Mouse (Mus musculus) stomach, embryonic 14.5 days (tissue): Measurements from ENCODE around the gene Meis2. TPM values are rescaled to one million over a fixed set of nuclear protein-coding genes. Genes with fewer than 3 reads are reported as not detected.

Experiments
- ATAC-seq: fragments of 200-750 bp; cut with Nextera tagmentation; 2 replicates; pipeline ENCODE4 v1.8.0; 2017; ENCODE audit warnings: low read depth, moderate TSS enrichment; ENCODE audit not compliant: insufficient number of reproducible peaks, insufficient read depth, low FRiP score
- H3K27ac ChIP-seq: fragments of 300-500 bp; sonication (generic); 2 replicates; pipeline ENCODE4 v1.5.1; 2014; ENCODE audit warnings: mild to moderate bottlenecking, low read length, moderate library complexity, mixed read lengths
- H3K27me3 ChIP-seq: fragments of 300-500 bp; sonication (generic); 2 replicates; pipeline ENCODE4 v1.6.1; 2014; ENCODE audit warnings: low read length, control low read depth, mixed read lengths; ENCODE audit not compliant: control insufficient read depth, insufficient read depth
- H3K36me3 ChIP-seq: fragments of 300-500 bp; sonication (generic); 2 replicates; pipeline ENCODE4 v1.6.1; 2014; ENCODE audit warnings: mild to moderate bottlenecking, control low read depth, low read length, moderate library complexity, mixed read lengths; ENCODE audit not compliant: control insufficient read depth, insufficient read depth
- H3K4me1 ChIP-seq: fragments of 300-500 bp; sonication (generic); 2 replicates; pipeline ENCODE4 v1.6.1; 2014; ENCODE audit warnings: low read length, control low read depth, mixed read lengths; ENCODE audit not compliant: control insufficient read depth, insufficient read depth
- H3K4me2 ChIP-seq: fragments of 300-500 bp; sonication (generic); replicated peaks from 2 replicates; pipeline ENCODE4 v1.6.1; 2014; ENCODE audit warnings: low read depth, low read length, control low read depth
- H3K4me3 ChIP-seq: fragments of 300-500 bp; sonication (generic); 2 replicates; pipeline ENCODE4 v1.5.1; 2014; ENCODE audit warnings: low read depth, low read length, control low read depth
- H3K9ac ChIP-seq: fragments of 300-500 bp; sonication (generic); replicated peaks from 2 replicates; pipeline ENCODE4 v1.6.1; 2014; ENCODE audit warnings: low read depth, mild to moderate bottlenecking, control low read depth, low read length, moderate library complexity, mixed read lengths
- H3K9me3 ChIP-seq: fragments of 300-500 bp; sonication (generic); 2 replicates; pipeline ENCODE4 v1.6.1; 2016; ENCODE audit warnings: low read depth, low read length, control low read depth; ENCODE audit not compliant: control insufficient read depth
- WGBS: fragments of 180-500 bp; shearing (Covaris S2); extraction: QIAGEN DNeasy Blood & Tissue Kit; methylation state at CpG from one replicate; pipeline ENCODE4 v1.1.7; 2014; 5-methylcytosine and 5-hydroxymethylcytosine counted together
- polyA plus RNA-seq: library from polyadenylated mRNA; unstranded; fragments of >200 nt; fragmentation: Nextera tagmentation; extraction: Ambion mirVana; gene quantifications from 2 replicates; pipeline ENCODE4 v1.2.1, GENCODE M21; 2014

Gene Meis2
- polyA plus RNA-seq, 1 experiment from 2014 or later, result 85.0 TPM

DNA sequence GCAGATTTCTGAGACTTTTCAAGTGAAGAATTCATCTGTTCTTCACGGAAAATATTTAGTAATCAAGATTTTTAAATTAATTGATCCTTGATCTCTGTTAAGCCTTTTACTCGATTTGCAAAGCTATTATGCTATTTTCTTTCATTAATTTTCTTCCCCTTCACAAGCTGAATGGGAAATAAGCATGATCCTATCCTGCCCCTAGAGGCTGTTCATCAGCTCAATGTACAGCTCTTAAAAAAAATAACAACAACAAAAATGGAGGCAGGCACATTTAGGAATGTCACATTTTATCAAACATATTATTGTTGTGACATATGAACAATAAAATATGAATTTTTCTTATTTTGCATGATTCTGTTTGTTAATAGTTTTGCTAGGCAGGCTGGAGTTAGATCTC is 103.5 kb downstream of the Meis2 start:
- no peak for ATAC-seq
- Histone ChIP-seq H3K9ac (no peak overlapping the region), H3K9me3 (no peaks in the 10 kb centered on the region), H3K4me1 (peaks cover 16% of the 10 kb centered on the region; the same call in 1 of the 2 replicates), H3K27me3 (no peaks in the 10 kb centered on the region), H3K27ac (no peak overlapping the region), H3K4me3 (no peak overlapping the region), H3K36me3 (no peaks in the 10 kb centered on the region; the same call in 1 of the 2 replicates), H3K4me2 (no peak overlapping the region)
- WGBS, result 65% methylated on average over 2 of the region's 2 CpGs

DNA sequence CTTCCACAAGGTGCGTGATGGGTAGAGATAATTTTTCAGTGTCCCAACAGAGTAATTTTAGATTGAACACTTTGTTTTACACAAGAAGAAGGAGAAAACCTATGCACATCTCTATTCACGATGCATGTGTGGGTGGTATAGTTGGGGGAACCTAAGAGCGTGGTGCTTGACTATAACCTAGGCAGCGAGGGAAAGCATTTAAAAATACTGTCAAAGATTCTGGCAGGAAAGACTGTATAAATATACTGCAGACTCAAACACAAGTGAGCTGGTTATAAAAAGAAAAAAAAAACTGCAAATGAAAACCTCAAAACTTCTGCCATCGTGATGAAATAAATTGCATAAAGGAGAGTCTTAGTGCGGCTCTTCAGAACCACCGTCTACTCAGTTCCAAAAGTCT is 105.0 kb downstream of the Meis2 start:
- H3K4me2 ChIP-seq, result no peak overlapping the region
- no peak for ATAC-seq

DNA sequence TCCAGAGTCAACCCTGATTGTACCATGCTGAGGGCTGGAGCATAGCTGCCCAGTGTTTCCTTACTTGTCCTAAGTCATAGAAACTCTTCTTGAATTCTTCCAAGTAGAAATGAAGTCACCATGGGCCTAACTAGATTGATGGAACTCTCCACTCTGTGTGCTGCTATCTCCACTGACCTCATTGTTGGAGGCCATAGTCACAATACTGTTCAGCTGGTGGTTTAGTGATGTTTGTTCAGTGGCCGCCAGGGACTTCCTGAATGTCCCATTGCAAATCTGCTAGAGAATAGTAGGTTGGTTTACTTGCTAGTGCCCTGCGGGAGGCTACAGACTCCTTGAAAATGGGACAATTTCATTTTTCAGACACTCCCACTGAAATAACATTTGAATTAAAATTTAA is 108.9 kb downstream of the Meis2 start:
- no peak overlapping the region for H3K4me2 ChIP-seq
- ATAC-seq, result no peak
- no peaks in the 10 kb centered on the region for H3K9me3 ChIP-seq
- WGBS, result 65% methylated on average over 2 of the region's 2 CpGs
- H3K27me3 ChIP-seq, result no peaks in the 10 kb centered on the region
- H3K36me3 ChIP-seq, result no peaks in the 10 kb centered on the region; the same call in 1 of the 2 replicates
- no peak overlapping the region for H3K27ac ChIP-seq
- no peak overlapping the region for H3K9ac ChIP-seq
- peaks cover 12% of the 10 kb centered on the region; the same call in 1 of the 2 replicates for H3K4me1 ChIP-seq
- no peak overlapping the region for H3K4me3 ChIP-seq

More for the DNA sequence above, 105.0 kb downstream of the Meis2 start:
- Histone ChIP-seq H3K9me3 (no peaks in the 10 kb centered on the region), H3K27ac (no peak overlapping the region), H3K4me3 (no peak overlapping the region), H3K9ac (no peak overlapping the region), H3K36me3 (no peaks in the 10 kb centered on the region), H3K27me3 (no peaks in the 10 kb centered on the region), H3K4me1 (peaks cover 16% of the 10 kb centered on the region; the same call in 1 of the 2 replicates)
- WGBS, result 80% methylated on average over 7 of the region's 7 CpGs

DNA sequence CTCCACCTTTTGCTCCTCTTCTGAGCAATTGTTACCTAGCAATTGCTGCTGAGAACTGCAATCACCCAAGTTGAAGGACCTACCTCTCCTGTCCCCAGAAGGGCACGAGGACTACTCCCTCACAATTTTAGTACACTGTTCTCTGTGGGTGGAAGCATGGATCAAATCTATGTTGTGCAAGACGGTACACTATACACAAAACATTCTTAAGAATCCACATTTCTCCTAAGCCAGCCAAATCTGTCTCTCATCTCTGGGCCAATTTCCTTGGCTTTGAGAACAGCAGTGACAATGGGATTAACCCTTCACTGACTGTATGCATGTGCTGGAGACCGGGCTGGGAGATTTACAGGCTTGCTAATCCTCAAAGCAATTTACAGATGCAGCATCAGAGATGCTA is 115.0 kb downstream of the Meis2 start:
- Histone ChIP-seq H3K27me3 (no peaks in the 10 kb centered on the region), H3K4me3 (no peak overlapping the region), H3K4me1 (0 out of 2 replicates have a peak, but pooled peaks cover 3% of the 10 kb centered on the region), H3K9ac (no peak overlapping the region), H3K36me3 (no peaks in the 10 kb centered on the region; the same call in 1 of the 2 replicates), H3K9me3 (no peaks in the 10 kb centered on the region), H3K4me2 (no peak overlapping the region), H3K27ac (no peak overlapping the region)
- ATAC-seq, result no peak
- 56% methylated on average over 3 of the region's 3 CpGs for WGBS

DNA sequence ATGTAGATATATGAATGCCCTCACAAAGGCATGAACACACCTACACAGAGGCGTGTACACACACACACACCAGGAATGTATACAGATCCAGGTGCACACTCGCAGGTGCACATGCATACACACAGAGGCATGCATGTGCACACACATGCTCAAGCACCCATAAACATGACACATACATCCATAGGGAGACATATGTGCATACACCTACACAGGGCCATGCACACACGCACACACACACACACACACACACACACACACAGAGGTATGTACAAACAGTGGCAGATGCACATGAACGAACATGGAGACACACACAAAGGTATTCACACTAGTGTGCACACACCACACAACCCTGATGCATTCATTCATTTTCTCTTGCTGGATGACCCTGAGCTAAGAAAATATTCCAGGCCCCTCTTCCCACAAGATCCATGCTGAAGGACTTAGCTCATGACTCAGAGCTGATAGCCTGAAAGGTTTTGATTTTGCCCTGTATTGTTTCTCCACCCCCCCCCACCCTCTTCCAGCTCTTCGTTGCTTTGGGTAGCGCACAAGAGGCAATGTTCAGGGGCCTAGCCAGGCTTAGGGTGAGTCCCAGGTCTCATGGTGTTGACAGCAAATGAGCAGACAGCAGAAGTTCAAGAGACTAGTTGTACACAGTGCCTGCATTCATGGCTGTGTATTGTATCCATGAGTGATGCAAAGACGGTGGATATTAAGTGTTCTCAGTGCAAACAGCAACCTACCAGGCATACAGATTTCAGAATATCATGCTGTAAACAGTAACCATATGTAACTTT is 116.8 kb downstream of the Meis2 start:
- H3K4me2 ChIP-seq, result no peak overlapping the region
- no peaks in the 10 kb centered on the region for H3K9me3 ChIP-seq
- 0 out of 2 replicates have a peak, but pooled peaks cover 3% of the 10 kb centered on the region for H3K4me1 ChIP-seq
- H3K9ac ChIP-seq, result no peak overlapping the region
- H3K27me3 ChIP-seq, result no peaks in the 10 kb centered on the region
- no peak overlapping the region for H3K4me3 ChIP-seq
- WGBS, result 86% methylated on average over 7 of the region's 7 CpGs
- no peaks in the 10 kb centered on the region; the same call in 1 of the 2 replicates for H3K36me3 ChIP-seq
- H3K27ac ChIP-seq, result no peak overlapping the region
- ATAC-seq, result no peak

DNA sequence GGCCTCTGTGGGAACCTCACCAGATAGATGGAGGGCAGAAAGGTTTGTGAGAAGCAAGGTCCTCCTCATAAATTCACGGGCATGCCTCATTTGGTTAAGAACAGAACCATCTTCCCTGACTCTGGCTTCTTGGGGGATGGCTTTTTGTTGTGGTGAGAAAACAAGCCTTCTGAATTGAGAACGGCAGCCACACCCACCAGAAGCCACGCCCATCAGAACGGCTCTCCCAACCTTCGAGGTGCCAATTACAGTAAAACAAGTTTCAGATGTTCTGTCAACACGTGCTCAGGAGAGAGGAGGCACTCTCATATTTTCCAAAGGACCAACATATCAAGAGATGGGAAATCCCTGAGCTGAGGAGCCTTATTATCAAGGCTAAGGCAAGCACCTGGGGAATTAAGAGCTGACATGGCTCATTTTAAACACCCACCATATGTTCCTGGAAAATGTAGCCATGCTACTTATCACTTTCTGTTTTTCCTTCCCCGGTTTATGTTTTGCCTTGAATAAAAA is 117.9 kb downstream of the Meis2 start:
- H3K4me3 ChIP-seq, result no peak overlapping the region
- no peak for ATAC-seq
- no peak overlapping the region for H3K4me2 ChIP-seq
- no peak overlapping the region for H3K27ac ChIP-seq
- H3K4me1 ChIP-seq, result 0 out of 2 replicates have a peak, but pooled peaks cover 3% of the 10 kb centered on the region
- 36% methylated on average over 7 of the region's 7 CpGs for WGBS
- H3K9me3 ChIP-seq, result no peaks in the 10 kb centered on the region
- no peaks in the 10 kb centered on the region; the same call in 1 of the 2 replicates for H3K36me3 ChIP-seq
- no peaks in the 10 kb centered on the region for H3K27me3 ChIP-seq
- no peak overlapping the region for H3K9ac ChIP-seq

DNA sequence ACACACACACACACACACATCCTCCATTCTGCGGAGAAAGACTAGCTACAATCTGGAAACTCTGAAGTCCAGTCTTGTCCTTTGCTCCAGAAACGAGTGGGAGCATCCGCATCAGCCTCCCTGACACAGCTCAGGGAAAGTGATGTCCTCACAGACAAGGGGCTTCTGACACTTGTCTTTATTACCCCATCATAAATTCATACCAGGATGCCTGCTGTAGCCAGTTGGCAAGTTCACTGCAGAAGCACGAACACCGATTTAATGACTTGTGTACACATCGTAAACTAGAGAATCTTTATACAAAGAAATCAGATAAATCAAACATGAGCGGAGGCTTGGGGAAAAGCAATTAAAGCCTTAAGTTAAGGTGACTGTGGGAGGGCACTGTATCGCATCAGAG is 122.6 kb downstream of the Meis2 start:
- Histone ChIP-seq H3K4me1 (no peaks in the 10 kb centered on the region), H3K9me3 (no peaks in the 10 kb centered on the region), H3K4me2 (no peak overlapping the region), H3K9ac (no peak overlapping the region), H3K27ac (no peak overlapping the region), H3K4me3 (no peak overlapping the region), H3K36me3 (peaks cover 4% of the 10 kb centered on the region; the same call in 1 of the 2 replicates), H3K27me3 (no peaks in the 10 kb centered on the region)
- 59% methylated on average over 8 of the region's 8 CpGs for WGBS
- ATAC-seq, result no peak

DNA sequence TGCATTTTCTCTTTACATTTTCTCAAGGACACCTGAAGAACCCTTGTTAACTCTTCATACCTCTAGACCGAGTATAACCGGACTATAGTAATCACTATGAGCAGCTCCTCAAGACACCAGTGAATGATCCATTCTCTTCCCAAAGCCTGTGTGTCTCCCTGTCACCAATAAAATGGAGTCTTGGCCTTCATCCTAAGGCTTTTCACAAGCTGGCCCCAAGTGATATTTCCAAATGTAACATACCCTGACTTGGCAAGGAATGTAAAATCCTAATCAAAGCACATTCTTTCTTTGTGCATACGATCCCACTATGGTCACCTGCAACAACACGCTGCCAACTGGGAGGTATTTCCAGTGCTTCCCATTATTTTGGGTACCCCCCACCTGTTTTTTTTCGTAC is 125.8 kb downstream of the Meis2 start:
- ATAC-seq, result no peak
- no peaks in the 10 kb centered on the region for H3K9me3 ChIP-seq
- H3K36me3 ChIP-seq, result peaks cover 4% of the 10 kb centered on the region; the same call in 1 of the 2 replicates
- no peaks in the 10 kb centered on the region for H3K4me1 ChIP-seq
- H3K27ac ChIP-seq, result no peak overlapping the region
- no peak overlapping the region for H3K4me2 ChIP-seq
- no peak overlapping the region for H3K4me3 ChIP-seq
- 87% methylated on average over 5 of the region's 5 CpGs for WGBS
- H3K9ac ChIP-seq, result no peak overlapping the region
- H3K27me3 ChIP-seq, result no peaks in the 10 kb centered on the region
